Mouse (Mus musculus): Measurements from ENCODE around the gene Senp6. TPM values are rescaled to one million over a fixed set of nuclear protein-coding genes. Genes with fewer than 3 reads are reported as not detected.

Senp6 gene
- polyA plus RNA-seq, 1 experiment from 2014 or later, result 43.1 TPM

Other genes starting within 250 kb of the Senp6 start
- not detected in 3 replicates for gene Filip1, start 54.1 kb upstream of the Senp6 start, polyA plus RNA-seq (2018)
- gene Myo6, start 98.1 kb downstream of the Senp6 start, polyA plus RNA-seq (2018), result 0.26 to 0.75 TPM (median 0.40 TPM) in 3 replicates

Data from macrophage (primary cell).